Mouse (Mus musculus) CH12.LX (cell line): ENCODE measurements around the gene Gm8369. TPM values are rescaled to one million over a fixed set of nuclear protein-coding genes. Genes with fewer than 3 reads are reported as not detected.
A peak's percentile ranks its signal among the peaks of the same experiment; 100 is the strongest.

Experiments
- DNase-seq: peaks from one replicate; pipeline ENCODE4 v3.0.0-alpha.2; 2013; ENCODE audit errors: extremely low read depth
- H3K27ac ChIP-seq: 2 replicates; pipeline ENCODE4 v1.5.1; 2012; ENCODE audit warnings: low read depth, mild to moderate bottlenecking, control low read depth, moderate library complexity; ENCODE audit not compliant: insufficient read depth
- H3K27me3 ChIP-seq: replicated peaks from 2 replicates; pipeline ENCODE3; 2012; ENCODE audit warnings: inconsistent platforms
- H3K36me3 ChIP-seq, 2 experiments: replicated peaks in 1 of 2; 2 replicates each; pipeline versions ENCODE3 to v1.6.1; 2012; ENCODE audit warnings: inconsistent platforms in 1 of 2, low read length in 1 of 2, mild to moderate bottlenecking in 1 of 2, mixed read lengths in 1 of 2, moderate library complexity in 1 of 2; ENCODE audit not compliant: control insufficient read depth in 1 of 2, insufficient read depth in 1 of 2
- H3K4me1 ChIP-seq, 2 experiments: 2 replicates each; pipeline ENCODE4 v1.6.1; 2012; ENCODE audit warnings: inconsistent platforms in 1 of 2, moderate library complexity in 1 of 2; ENCODE audit not compliant: insufficient read depth in 2 of 2, control insufficient read depth in 1 of 2
- H3K4me2 ChIP-seq: 2 replicates; pipeline ENCODE4 v1.6.1; 2012; ENCODE audit warnings: low read depth, mild to moderate bottlenecking, control low read depth; ENCODE audit not compliant: poor library complexity, insufficient read depth, severe bottlenecking
- H3K4me3 ChIP-seq, 3 experiments: fragments of 150-350 bp in 1 of 3; sonication (generic) in 1 of 3; replicated peaks in 1 of 3; 2 replicates each; pipeline versions ENCODE3 to v1.5.1; 2011 to 2012; ENCODE audit warnings: low read depth in 2 of 3, low read length in 2 of 3, mild to moderate bottlenecking in 2 of 3, moderate library complexity in 2 of 3, control low read depth in 1 of 3, improper control_type of control experiment in 1 of 3, inconsistent platforms in 1 of 3, mixed read lengths in 1 of 3; ENCODE audit not compliant: poor library complexity in 1 of 3
- H3K79me2 ChIP-seq: replicated peaks from 2 replicates; pipeline ENCODE4 v1.6.1; 2012; ENCODE audit warnings: mild to moderate bottlenecking, moderate library complexity; ENCODE audit not compliant: control insufficient read depth, poor library complexity, insufficient read depth, severe bottlenecking; ENCODE audit errors: extremely low read depth
- H3K9ac ChIP-seq: 2 replicates; pipeline ENCODE4 v1.6.1; 2012; ENCODE audit warnings: low read depth, mild to moderate bottlenecking, control low read depth, moderate library complexity; ENCODE audit not compliant: insufficient read depth
- H3K9me3 ChIP-seq: replicated peaks from 2 replicates; pipeline ENCODE3; 2012; ENCODE audit warnings: low read length, inconsistent platforms, mixed read lengths
- BHLHE40 ChIP-seq: IDR thresholded peaks from 2 replicates; pipeline ENCODE4 v1.6.1; 2011; ENCODE audit warnings: mild to moderate bottlenecking, low read depth, low read length, improper control_type of control experiment
- CHD1 ChIP-seq: IDR thresholded peaks from 2 replicates; pipeline ENCODE4 v1.6.1; 2012; ENCODE audit warnings: low read depth, low read length, improper control_type of control experiment, inconsistent platforms
- CHD2 ChIP-seq: IDR thresholded peaks from 2 replicates; pipeline ENCODE4 v1.6.1; 2011; ENCODE audit warnings: low read length, improper control_type of control experiment
- CTCF ChIP-seq, 2 experiments: IDR thresholded peaks in 1 of 2; conservative IDR thresholded peaks in 1 of 2; 2 replicates each; pipeline ENCODE4 v1.5.1; 2011 to 2012; ENCODE audit warnings: low read depth in 2 of 2, low read length in 2 of 2, improper control_type of control experiment in 1 of 2, inconsistent platforms in 1 of 2, mild to moderate bottlenecking in 1 of 2, moderate library complexity in 1 of 2
- E2F4 ChIP-seq: IDR thresholded peaks from 2 replicates; pipeline ENCODE4 v1.6.1; 2011; ENCODE audit warnings: low read depth, low read length, improper control_type of control experiment; ENCODE audit not compliant: insufficient replicate concordance
- ELF1 ChIP-seq: IDR thresholded peaks from 2 replicates; pipeline ENCODE4 v1.6.1; 2014; ENCODE audit warnings: low read depth, mild to moderate bottlenecking, inconsistent platforms, low read length, improper control_type of control experiment
- EP300 ChIP-seq: IDR thresholded peaks from 2 replicates; pipeline ENCODE4 v1.6.1; 2011; ENCODE audit warnings: low read length, improper control_type of control experiment
- ETS1 ChIP-seq: conservative IDR thresholded peaks from 2 replicates; pipeline ENCODE4 v1.6.1; 2012; ENCODE audit warnings: low read depth, mild to moderate bottlenecking, inconsistent platforms, low read length, improper control_type of control experiment, moderate library complexity
- GABPA ChIP-seq: IDR thresholded peaks from 2 replicates; pipeline ENCODE4 v1.6.1; 2012; ENCODE audit warnings: low read depth, low read length, improper control_type of control experiment, inconsistent platforms; ENCODE audit not compliant: insufficient replicate concordance
- HCFC1 ChIP-seq: IDR thresholded peaks from 2 replicates; pipeline ENCODE4 v1.6.1; 2012; ENCODE audit warnings: low read depth, mild to moderate bottlenecking, inconsistent platforms, low read length, improper control_type of control experiment
- IRF4 ChIP-seq: IDR thresholded peaks from 2 replicates; pipeline ENCODE4 v1.6.1; 2014; ENCODE audit warnings: low read depth, mild to moderate bottlenecking, inconsistent platforms, low read length, improper control_type of control experiment
- JUN ChIP-seq: IDR thresholded peaks from 2 replicates; pipeline ENCODE4 v1.6.1; 2011; ENCODE audit warnings: low read depth, mild to moderate bottlenecking, low read length, improper control_type of control experiment, moderate library complexity; ENCODE audit not compliant: insufficient read depth
- JUND ChIP-seq: conservative IDR thresholded peaks from 2 replicates; pipeline ENCODE4 v1.6.1; 2011; ENCODE audit warnings: low read depth, low read length, improper control_type of control experiment
- KAT2A ChIP-seq: IDR thresholded peaks from 2 replicates; pipeline ENCODE4 v1.6.1; 2012; ENCODE audit warnings: low read length, improper control_type of control experiment, inconsistent platforms; ENCODE audit not compliant: insufficient replicate concordance
- MAFK ChIP-seq: IDR thresholded peaks from 2 replicates; pipeline ENCODE4 v1.6.1; 2011; ENCODE audit warnings: low read length, improper control_type of control experiment; ENCODE audit not compliant: insufficient replicate concordance
- MAX ChIP-seq: IDR thresholded peaks from 2 replicates; pipeline ENCODE4 v1.6.1; 2011; ENCODE audit warnings: low read length, improper control_type of control experiment
- MAZ ChIP-seq: IDR thresholded peaks from 2 replicates; pipeline ENCODE4 v1.6.1; 2012; ENCODE audit warnings: low read depth, mild to moderate bottlenecking, inconsistent platforms, low read length, improper control_type of control experiment, moderate library complexity
- MEF2A ChIP-seq: IDR thresholded peaks from 2 replicates; pipeline ENCODE4 v1.6.1; 2014; ENCODE audit warnings: low read depth, mild to moderate bottlenecking, inconsistent platforms, low read length, improper control_type of control experiment, borderline replicate concordance
- MXI1 ChIP-seq: IDR thresholded peaks from 2 replicates; pipeline ENCODE4 v1.6.1; 2011; ENCODE audit warnings: mild to moderate bottlenecking, low read depth, low read length, improper control_type of control experiment
- MYC ChIP-seq: IDR thresholded peaks from 2 replicates; pipeline ENCODE4 v1.6.1; 2011; ENCODE audit warnings: low read depth, mild to moderate bottlenecking, improper control_type of control experiment, low read length
- NELFE ChIP-seq: IDR thresholded peaks from 2 replicates; pipeline ENCODE4 v1.6.1; 2011; ENCODE audit warnings: low read depth, low read length, improper control_type of control experiment
- NRF1 ChIP-seq: IDR thresholded peaks from 2 replicates; pipeline ENCODE4 v1.6.1; 2014; ENCODE audit warnings: low read depth, mild to moderate bottlenecking, inconsistent platforms, low read length, improper control_type of control experiment, moderate library complexity
- PAX5 ChIP-seq: IDR thresholded peaks from 2 replicates; pipeline ENCODE4 v1.6.1; 2012; ENCODE audit warnings: low read length, inconsistent platforms, mixed read lengths
- POLR2A ChIP-seq: IDR thresholded peaks from 2 replicates; pipeline ENCODE4 v1.6.1; 2011; ENCODE audit warnings: low read depth, mild to moderate bottlenecking, improper control_type of control experiment, low read length
- POLR2AphosphoS2 ChIP-seq: IDR thresholded peaks from 2 replicates; pipeline ENCODE4 v1.6.1; 2011; ENCODE audit warnings: low read depth, low read length, improper control_type of control experiment
- RAD21 ChIP-seq: IDR thresholded peaks from 2 replicates; pipeline ENCODE4 v1.6.1; 2011; ENCODE audit warnings: low read depth, mild to moderate bottlenecking, low read length, improper control_type of control experiment, moderate library complexity
- RCOR1 ChIP-seq: conservative IDR thresholded peaks from 2 replicates; pipeline ENCODE4 v1.6.1; 2012; ENCODE audit warnings: low read depth, mild to moderate bottlenecking, inconsistent platforms, low read length, improper control_type of control experiment
- SIN3A ChIP-seq: IDR thresholded peaks from 2 replicates; pipeline ENCODE4 v1.6.1; 2012; ENCODE audit warnings: low read length, improper control_type of control experiment, inconsistent platforms
- SMC3 ChIP-seq: IDR thresholded peaks from 2 replicates; pipeline ENCODE4 v1.6.1; 2011; ENCODE audit warnings: low read depth, low read length, improper control_type of control experiment
- TBP ChIP-seq: conservative IDR thresholded peaks from 2 replicates; pipeline ENCODE4 v1.6.1; 2011; ENCODE audit warnings: low read depth, low read length, improper control_type of control experiment
- TCF12 ChIP-seq: IDR thresholded peaks from 2 replicates; pipeline ENCODE4 v1.6.1; 2014; ENCODE audit warnings: low read depth, mild to moderate bottlenecking, inconsistent platforms, low read length, improper control_type of control experiment
- UBTF ChIP-seq: IDR thresholded peaks from 2 replicates; pipeline ENCODE4 v1.6.1; 2012; ENCODE audit warnings: low read depth, mild to moderate bottlenecking, inconsistent platforms, low read length, improper control_type of control experiment, moderate library complexity
- USF1 ChIP-seq: IDR thresholded peaks from 2 replicates; pipeline ENCODE4 v1.6.1; 2014; ENCODE audit warnings: low read depth, mild to moderate bottlenecking, inconsistent platforms, low read length, improper control_type of control experiment
- USF2 ChIP-seq: conservative IDR thresholded peaks from 2 replicates; pipeline ENCODE4 v1.6.1; 2011; ENCODE audit warnings: low read depth, low read length, improper control_type of control experiment
- ZC3H11A ChIP-seq: IDR thresholded peaks from 2 replicates; pipeline ENCODE4 v1.6.1; 2012; ENCODE audit warnings: low read depth, mild to moderate bottlenecking, inconsistent platforms, low read length, improper control_type of control experiment
- ZKSCAN1 ChIP-seq: IDR thresholded peaks from 2 replicates; pipeline ENCODE4 v1.6.1; 2012; ENCODE audit warnings: low read depth, inconsistent platforms, low read length, improper control_type of control experiment, borderline replicate concordance
- ZMIZ1 ChIP-seq: IDR thresholded peaks from 2 replicates; pipeline ENCODE4 v1.6.1; 2012; ENCODE audit warnings: low read depth, mild to moderate bottlenecking, inconsistent platforms, low read length, improper control_type of control experiment
- ZNF384 ChIP-seq: IDR thresholded peaks from 2 replicates; pipeline ENCODE4 v1.6.1; 2012; ENCODE audit warnings: low read depth, low read length, improper control_type of control experiment, inconsistent platforms
- dilution Hi-C: fragments of 300-500 bp; cut with MboI; formaldehyde crosslinking; loops from 2 replicates; pipeline ENCODE4 v1.14.3; 2020; ENCODE audit warnings: low sequenced_read_pairs; ENCODE audit not compliant: extremely low pct_unique_long_range_greater_than_20kb, extremely low pct_ligation_motif_present
- in situ Hi-C: fragments of 300-500 bp; cut with MboI; formaldehyde crosslinking; loops from 3 replicates; pipeline ENCODE4 v1.14.3; 2019; ENCODE audit warnings: low sequenced_read_pairs, low pct_ligation_motif_present, low pct_unique_long_range_greater_than_20kb, mixed read lengths
- polyA plus RNA-seq: library from polyadenylated mRNA; unstranded; fragments of >175 nt; gene quantifications from 2 replicates; pipeline ENCODE4 v1.2.1, GENCODE M21; 2012; ENCODE audit warnings: low read depth; ENCODE audit not compliant: insufficient read length
- total RNA-seq, 2 experiments: library from RNA; depleted of rRNA; stranded (reverse); fragments of 300-350 nt in 1 of 2; fragments of >200 nt in 1 of 2; gene quantifications; 2 replicates each; pipeline ENCODE4 v1.2.3; 2012 to 2014

Gm8369 gene
- total and polyA plus RNA-seq, 3 experiments = 1.2 to 4.3 (median 1.7) TPM

GRCm38 (mm10) chr19:11494519-11494918 is 8.8 kb downstream of the Gm8369 start:
- TF ChIP-seq IRF4 (peak; percentile 85), BHLHE40 (peak; percentile 69), SMC3 (no peak), TCF12 (peak; percentile 61), POLR2A (no peak), USF2 (no peak), MXI1 (no peak), HCFC1 (no peak), CHD1 (no peak), ETS1 (peak; percentile 90), MAX (no peak), PAX5 (no peak), NELFE (no peak), E2F4 (no peak), MAZ (0 out of 2 replicates have a peak, but pooled peaks have one; percentile 37), GABPA (no peak), RAD21 (no peak), EP300 (peak; percentile 94), RCOR1 (no peak), ZNF384 (no peak), NRF1 (no peak), TBP (no peak), MAFK (no peak), ZKSCAN1 (no peak), CTCF (conservative IDR thresholded peaks at IDR 0.05 in 1 of 2, IDR thresholded peaks at IDR 0.05 in 1 of 2; ENCODE audit: low read depth in 2 of 2, low read length in 2 of 2) (no peak), POLR2AphosphoS2 (no peak), CHD2 (peak; percentile 55), ELF1 (peak; percentile 34; the same call in 1 of the 2 replicates), ZMIZ1 (no peak), JUN (0 out of 2 replicates have a peak, but pooled peaks have one; percentile 70), MYC (0 out of 2 replicates have a peak, but pooled peaks have one; percentile 53), USF1 (no peak), KAT2A (no peak), MEF2A (peak; percentile 72; the same call in 1 of the 2 replicates), UBTF (no peak), JUND (peak; percentile 53), ZC3H11A (no peak), SIN3A (no peak)
- Histone ChIP-seq H3K4me1 (peaks cover 20 to 52% of the 10 kb centered on the region in 2 experiments; a peak in 3 of 4 replicates), H3K4me2 (peak overlapping the region; percentile 38; the same call in 1 of the 2 replicates), H3K9me3 (no peaks in the 10 kb centered on the region), H3K36me3 (no peaks in the 10 kb centered on the region), H3K4me3 (no peak overlapping the region), H3K79me2 (no peaks in the 10 kb centered on the region), H3K9ac (no peak overlapping the region), H3K27ac (no peak overlapping the region), H3K27me3 (no peaks in the 10 kb centered on the region)
- in situ Hi-C loops (no loop called here), dilution Hi-C loops (no loop called here)
- DNase-seq = peak; percentile 69
